Mouse (Mus musculus): ENCODE results near the gene Tut4.

The Tut4 gene

DNA sequence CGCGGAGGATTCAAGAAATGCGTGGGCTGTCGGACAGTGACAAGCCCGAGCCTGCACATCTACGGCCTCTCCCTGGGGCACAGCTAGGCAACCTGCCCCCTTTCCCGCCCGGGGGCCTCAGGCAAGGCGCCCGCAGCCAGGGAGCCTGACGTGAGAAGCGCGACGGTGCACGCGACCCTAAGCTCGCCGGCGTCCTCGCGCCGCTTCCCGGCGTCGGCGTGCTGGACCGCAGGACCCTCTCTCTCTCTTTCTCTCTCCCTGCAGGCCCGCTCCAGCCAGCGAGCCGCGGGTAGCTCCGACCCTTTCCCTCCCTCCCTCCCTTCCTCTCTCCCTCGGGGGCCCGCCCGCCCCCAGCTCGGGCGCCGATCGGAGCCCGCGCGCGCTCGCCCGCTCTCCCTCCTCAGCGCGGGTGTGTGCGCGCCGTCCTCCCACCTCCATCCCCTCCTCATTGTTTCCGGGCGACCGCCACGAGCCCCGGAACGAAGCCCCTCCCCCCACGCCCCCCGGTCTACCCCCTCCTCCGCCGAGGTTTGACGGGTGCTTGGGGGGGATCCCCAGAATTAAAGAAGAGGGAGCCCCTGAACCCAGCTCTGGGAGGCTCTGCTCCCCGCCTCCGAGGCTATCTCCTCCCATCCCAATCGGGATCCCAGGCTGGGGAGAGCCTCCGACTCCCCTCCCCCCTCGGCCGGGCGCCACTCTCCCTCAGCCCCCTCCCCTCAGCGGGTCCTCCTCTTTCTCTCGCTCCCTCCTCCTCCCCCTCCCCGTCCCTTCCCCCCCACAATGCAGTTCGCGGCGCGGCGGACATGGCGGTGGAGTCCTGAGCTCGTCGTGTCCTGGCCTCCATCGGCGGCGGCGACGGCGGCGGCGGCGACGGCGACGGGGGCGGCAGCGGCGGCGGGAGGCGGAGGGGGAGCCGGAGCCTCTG, at the start of gene Tut4:
Gene Tut4 (plus strand): TSS at position 196 of the 925 bp plus-strand sequence.
- peak; percentile 85 for DNase-seq (ENCODE audit: low read depth, low spot score)

- DNase-seq (ENCODE audit: low read depth, low spot score): no peak
These were observed 34.6 kb upstream of the Tut4 start for GRCm38 (mm10) chr4:108424587-108424986.

- DNase-seq (ENCODE audit: low read depth, low spot score): no peak
These were observed 31.4 kb upstream of the Tut4 start for GRCm38 (mm10) chr4:108427719-108428340.

GRCm38 (mm10) chr4:108428341-108428721, 30.9 kb upstream of the Tut4 start:
- DNase-seq (ENCODE audit: low read depth, low spot score): no peak

DNA sequence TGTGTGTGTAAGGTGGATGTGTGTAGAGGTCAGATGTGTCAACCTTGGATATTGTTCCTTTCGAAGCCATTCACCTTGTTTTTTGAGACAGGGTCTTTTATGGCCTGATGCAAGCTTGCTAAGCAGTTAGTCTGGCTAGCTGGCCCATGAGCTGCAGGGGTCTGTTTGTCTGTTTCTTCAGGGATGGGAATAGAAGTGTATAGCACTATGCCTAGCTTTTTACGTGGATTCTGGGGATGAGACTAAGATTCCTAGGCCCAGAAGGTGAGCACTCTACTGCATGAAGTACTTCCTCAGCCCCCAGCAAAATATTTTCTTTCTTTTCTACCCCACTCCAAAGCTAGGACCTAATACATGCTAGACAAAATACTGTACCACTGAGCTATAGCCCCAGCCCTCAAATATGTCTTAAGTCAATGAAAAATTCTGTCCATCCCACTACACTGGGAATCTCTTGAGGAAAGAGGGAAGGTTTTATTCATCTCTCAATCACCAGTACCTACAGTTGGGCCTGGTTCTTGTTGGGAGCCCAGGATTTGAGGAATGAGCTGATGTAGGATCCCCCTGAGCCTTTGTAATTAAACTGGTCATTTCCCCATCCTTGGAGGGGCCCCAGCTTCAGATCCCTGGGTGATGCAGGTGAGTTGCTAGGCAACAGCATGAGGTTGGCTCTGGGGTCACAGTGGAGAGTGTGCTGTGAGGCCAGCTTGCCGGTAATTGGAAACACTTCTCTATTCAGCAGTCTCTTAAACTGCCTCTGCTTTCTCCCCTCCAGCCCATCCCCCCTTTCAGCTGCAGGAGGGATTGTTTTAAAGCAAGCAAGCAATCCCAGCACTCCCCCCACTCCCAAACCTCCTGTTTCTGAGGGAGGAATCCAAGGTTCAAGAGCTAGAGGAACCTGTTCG, 28.3 kb upstream of the Tut4 start:
- no peak for DNase-seq (ENCODE audit: low read depth, low spot score)

GRCm38 (mm10) chr4:108431561-108431936, 27.7 kb upstream of the Tut4 start:
- DNase-seq (ENCODE audit: low read depth, low spot score): no peak

GRCm38 (mm10) chr4:108433341-108433740, 25.9 kb upstream of the Tut4 start:
- DNase-seq (ENCODE audit: low read depth, low spot score): no peak

GRCm38 (mm10) chr4:108434221-108434620, 25.0 kb upstream of the Tut4 start:
- peak; percentile 10 for DNase-seq (ENCODE audit: low read depth, low spot score)

- no peak for DNase-seq (ENCODE audit: low read depth, low spot score)
These were observed 24.4 kb upstream of the Tut4 start for GRCm38 (mm10) chr4:108434781-108435180.

GRCm38 (mm10) chr4:108435646-108436045, 23.6 kb upstream of the Tut4 start:
- no peak for DNase-seq (ENCODE audit: low read depth, low spot score)

- DNase-seq (ENCODE audit: low read depth, low spot score): no peak
These were observed 23.0 kb upstream of the Tut4 start for GRCm38 (mm10) chr4:108436225-108436624.

GRCm38 (mm10) chr4:108438082-108438840, 21.0 kb upstream of the Tut4 start:
- DNase-seq (ENCODE audit: low read depth, low spot score): no peak

DNA sequence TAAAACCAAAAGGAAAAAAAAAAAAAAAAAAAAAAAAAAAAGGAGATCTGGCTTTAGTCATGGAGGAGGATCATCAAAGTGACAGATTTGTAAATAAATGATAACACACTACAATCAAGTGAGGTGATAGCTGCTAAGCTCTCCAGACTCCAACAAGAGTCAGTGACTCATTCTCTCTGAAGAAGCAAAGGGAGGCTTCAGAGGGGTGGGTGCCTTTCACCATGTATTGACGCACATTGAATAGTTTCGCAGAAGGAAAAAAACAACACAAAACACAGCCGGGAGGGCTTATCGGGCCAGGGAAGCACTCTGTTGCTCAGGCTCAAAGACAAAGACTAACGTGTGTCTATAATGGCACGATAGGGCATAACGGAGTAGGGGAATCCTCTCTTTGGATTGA, 11.1 kb upstream of the Tut4 start:
- DNase-seq (ENCODE audit: low read depth, low spot score): no peak

- no peak for DNase-seq (ENCODE audit: low read depth, low spot score)
These were observed 3.2 kb upstream of the Tut4 start for GRCm38 (mm10) chr4:108456028-108456427.

DNA sequence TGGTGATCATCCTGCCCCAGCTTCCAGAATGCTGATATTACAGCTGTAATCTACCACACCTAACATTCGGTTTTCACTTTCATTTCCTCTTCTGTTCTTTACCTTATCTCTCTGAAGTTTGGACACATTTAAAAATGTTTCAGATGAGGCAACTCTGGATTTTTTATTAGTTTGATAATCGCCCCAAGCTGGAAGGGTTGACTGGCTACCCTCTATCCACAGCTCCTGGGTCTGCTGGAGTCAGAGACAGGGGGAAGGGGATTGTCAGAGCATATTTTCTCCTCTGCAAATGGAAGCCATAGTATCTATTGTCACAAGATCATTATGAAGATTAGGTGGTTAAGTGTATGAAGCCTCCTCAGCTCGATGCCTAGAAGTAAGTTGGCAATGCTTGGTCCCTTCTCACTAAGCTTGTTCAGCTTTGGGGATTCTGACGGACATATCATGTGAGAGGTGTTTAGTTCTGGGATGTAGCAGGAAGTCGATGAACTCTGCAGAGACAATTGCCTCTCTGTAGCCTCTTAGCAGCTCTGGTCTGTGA, 955 bp upstream of the Tut4 start:
- peak; percentile 48 for DNase-seq (ENCODE audit: low read depth, low spot score)

- peak; percentile 96 for DNase-seq (ENCODE audit: low read depth, low spot score)
These were observed 1.1 kb downstream of the Tut4 start for GRCm38 (mm10) chr4:108460156-108460923.

- DNase-seq (ENCODE audit: low read depth, low spot score): peak; percentile 40
These were observed 2.2 kb downstream of the Tut4 start for GRCm38 (mm10) chr4:108461262-108461903.

GRCm38 (mm10) chr4:108473586-108473985, 14.4 kb downstream of the Tut4 start:
- DNase-seq (ENCODE audit: low read depth, low spot score): no peak

DNA sequence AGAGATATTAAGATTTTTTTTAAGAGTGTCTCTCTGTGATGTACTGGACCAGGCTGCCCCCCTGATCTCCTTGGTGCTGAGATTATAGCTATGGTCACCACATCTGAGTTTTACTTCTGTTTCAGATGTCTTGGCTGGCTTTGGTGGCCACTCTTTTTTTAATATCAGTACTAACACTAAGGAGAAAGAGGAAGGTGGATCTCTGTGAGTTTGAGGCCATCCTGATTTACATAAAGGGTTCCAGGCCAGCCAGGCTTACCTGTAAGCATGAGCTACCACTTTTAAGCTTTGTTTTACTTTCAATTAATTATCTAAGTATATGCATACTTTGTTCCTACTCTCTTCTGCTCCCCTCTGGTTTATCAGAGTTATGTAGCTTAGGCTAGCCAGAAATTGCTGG, 23.6 kb downstream of the Tut4 start:
- DNase-seq (ENCODE audit: low read depth, low spot score): no peak

DNA sequence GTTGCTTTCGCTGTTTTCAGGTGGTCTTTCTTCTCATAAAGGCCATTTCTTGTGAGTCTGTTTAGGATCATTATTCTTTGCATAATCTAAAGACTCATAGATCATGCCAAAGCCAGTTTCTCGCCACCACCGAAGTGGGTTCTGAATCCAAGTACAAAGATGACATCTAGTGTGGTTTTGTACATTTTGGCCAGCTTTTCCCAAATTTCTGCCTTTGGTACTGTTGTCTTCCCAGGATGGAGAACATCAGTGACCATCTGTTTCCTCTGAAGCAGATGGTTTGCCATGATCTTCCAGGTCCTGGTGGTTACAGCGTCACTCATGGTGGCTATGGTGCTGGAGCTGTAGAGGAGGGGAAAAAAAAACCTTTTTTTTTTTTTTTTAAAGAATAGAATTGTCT, 25.0 kb downstream of the Tut4 start:
- DNase-seq (ENCODE audit: low read depth, low spot score): no peak

All from CD4-positive helper T cell, adult 2 months (primary cell).